ENCODE assay signal across 9 mouse cellular contexts in genomic region chr9:74863655-74864443, GRCm38 (mm10). TPM values are rescaled to one million over a fixed set of nuclear protein-coding genes. Genes with fewer than 3 reads are reported as not detected.
A peak's percentile ranks its signal among the peaks of the same experiment; 100 is the strongest.
DNase-seq lines count a peak whose midpoint lies in the region; ATAC-seq and TF ChIP-seq lines count a peak whose summit lies in the region.
"Had no signal": no experiment of that assay in that cellular context is flagged by ENCODE, and none has a peak within 500 bp of the region (broad histone marks: within the 10 kb centered on the region; RNA-seq: fewer than 3 reads in every experiment).

No protein-coding gene starts in this region.

- H3K4me2 ChIP-seq in heart, embryonic 13.5 days = peak overlapping the region; percentile 96
- peak overlapping the region; percentile 13; the same call in 1 of the 2 replicates for H3K4me2 ChIP-seq in embryonic facial prominence, embryonic 11.5 days (ENCODE audit: low read depth, low read length)
- peak overlapping the region; percentile 94 for H3K4me2 ChIP-seq in intestine, embryonic 14.5 days (ENCODE audit: low read length)
- H3K4me2 ChIP-seq in midbrain, embryonic 16.5 days (ENCODE audit: low read length) = peak overlapping the region; percentile 93

- peak overlapping the region; percentile 61 for H3K4me3 ChIP-seq in heart, embryonic 13.5 days
- H3K4me3 ChIP-seq in embryonic facial prominence, embryonic 11.5 days (ENCODE audit: low read depth, low read length) = peak overlapping the region; percentile 37
- peak overlapping the region; percentile 48 for H3K4me3 ChIP-seq in intestine, embryonic 14.5 days (ENCODE audit: low read depth, low read length)
- H3K4me3 ChIP-seq in midbrain, embryonic 16.5 days (ENCODE audit: low read depth, low read length) = peak overlapping the region; percentile 51
- H3K4me3 ChIP-seq in thymus, adult 2 months (ENCODE audit: control insufficient read depth, insufficient read depth, low read length) = no peak overlapping the region

- no peaks in the 10 kb centered on the region for H3K9me3 ChIP-seq in heart, embryonic 13.5 days
- H3K9me3 ChIP-seq in embryonic facial prominence, embryonic 11.5 days (replicated peaks; ENCODE audit: control insufficient read depth, low read length) = no peaks in the 10 kb centered on the region
- H3K9me3 ChIP-seq in intestine, embryonic 14.5 days (ENCODE audit: control insufficient read depth, low read length) = no peaks in the 10 kb centered on the region
- H3K9me3 ChIP-seq in midbrain, embryonic 16.5 days (replicated peaks; ENCODE audit: control insufficient read depth, low read length, poor library complexity, severe bottlenecking) = no peaks in the 10 kb centered on the region

- no peak for TF ChIP-seq CTCF in thymus, adult 2 months (IDR thresholded peaks at IDR 0.05; ENCODE audit: borderline replicate concordance, control insufficient read depth, extremely low read depth, insufficient read depth, low read length, poor library complexity)

- no peak for TF ChIP-seq POLR2A in thymus, adult 2 months (IDR thresholded peaks at IDR 0.05; ENCODE audit: control insufficient read depth, extremely low read depth, insufficient read depth, low read length, poor library complexity)

- 1% methylated on average over 32 of the region's 36 CpGs for WGBS in heart, embryonic 13.5 days
- WGBS in embryonic facial prominence, embryonic 11.5 days = 1% methylated on average over 36 of the region's 36 CpGs
- 3% methylated on average over 36 of the region's 36 CpGs for WGBS in intestine, embryonic 14.5 days
- under 1% methylated on average over 36 of the region's 36 CpGs for WGBS in midbrain, embryonic 16.5 days
- 8% methylated on average over 36 of the region's 36 CpGs for WGBS in thymus, adult 2 months

- ATAC-seq in heart, embryonic 13.5 days (ENCODE audit: extremely low read depth, insufficient number of reproducible peaks, low FRiP score, low TSS enrichment) = no peak
- ATAC-seq in embryonic facial prominence, embryonic 11.5 days (replicated peaks; ENCODE audit: insufficient number of reproducible peaks, low FRiP score, low TSS enrichment, low read depth) = no peak
- no peak for ATAC-seq in intestine, embryonic 14.5 days (replicated peaks; ENCODE audit: low FRiP score, low TSS enrichment, low read depth)
- no peak for ATAC-seq in midbrain, embryonic 16.5 days

- intact Hi-C loops in heart, postnatal 14 days (cut with DNase I) = no loop called here
- intact Hi-C loops in left cerebral cortex, postnatal 25 days (cut with DNase I) = loop anchor here (2.0 kb wide), 1 partner anchor 13 kb away; no protein-coding TSS in a partner anchor

- DNase-seq in heart, postnatal 14 days = no peak
- DNase-seq in embryonic facial prominence, embryonic 11.5 days (ENCODE audit: low spot score) = no peak
- DNase-seq in intestine, embryonic 14.5 days (ENCODE audit: low spot score) = peak; percentile 69
- no peak for DNase-seq in right cerebral cortex, postnatal 25 days
- DNase-seq in left cerebral cortex, postnatal 25 days (ENCODE audit: low spot score in 2 of 2) = no peak
- DNase-seq in thymus, adult 2 months = no peak
- DNase-seq: adrenal gland, postnatal 10 days had no signal

- no peak overlapping the region for H3K9ac ChIP-seq in heart, embryonic 13.5 days
- no peak overlapping the region for H3K9ac ChIP-seq in embryonic facial prominence, embryonic 11.5 days (replicated peaks; ENCODE audit: low read length)
- no peak overlapping the region for H3K9ac ChIP-seq in intestine, embryonic 14.5 days (ENCODE audit: low read length)
- H3K9ac ChIP-seq in midbrain, embryonic 16.5 days (ENCODE audit: low read depth, low read length) = peak overlapping the region; percentile 68

- H3K27me3 ChIP-seq in heart, embryonic 13.5 days (replicated peaks) = peaks cover 100% of the 10 kb centered on the region
- H3K27me3 ChIP-seq in embryonic facial prominence, embryonic 11.5 days (ENCODE audit: control insufficient read depth, insufficient read depth, low read length) = peaks cover 90% of the 10 kb centered on the region
- H3K27me3 ChIP-seq in intestine, embryonic 14.5 days (replicated peaks; ENCODE audit: control insufficient read depth, insufficient read depth, low read length) = peaks cover 99% of the 10 kb centered on the region
- peaks cover 36% of the 10 kb centered on the region for H3K27me3 ChIP-seq in midbrain, embryonic 16.5 days (ENCODE audit: control insufficient read depth, insufficient read depth, low read depth, low read length)
- peaks cover 30% of the 10 kb centered on the region for H3K27me3 ChIP-seq in thymus, adult 2 months (ENCODE audit: control insufficient read depth, insufficient read depth, low read length)

- no peaks in the 10 kb centered on the region for H3K36me3 ChIP-seq in heart, embryonic 13.5 days
- no peaks in the 10 kb centered on the region for H3K36me3 ChIP-seq in embryonic facial prominence, embryonic 11.5 days (replicated peaks; ENCODE audit: control insufficient read depth, insufficient read depth, low read depth, low read length)
- H3K36me3 ChIP-seq in intestine, embryonic 14.5 days (ENCODE audit: control insufficient read depth, insufficient read depth, low read length) = no peaks in the 10 kb centered on the region
- H3K36me3 ChIP-seq in midbrain, embryonic 16.5 days (ENCODE audit: control insufficient read depth, insufficient read depth, low read length) = no peaks in the 10 kb centered on the region
- no peaks in the 10 kb centered on the region for H3K36me3 ChIP-seq in thymus, adult 2 months (ENCODE audit: control insufficient read depth, insufficient read depth, low read length)

- H3K4me1 ChIP-seq in heart, embryonic 13.5 days = peaks cover 34% of the 10 kb centered on the region
- peaks cover 5% of the 10 kb centered on the region for H3K4me1 ChIP-seq in embryonic facial prominence, embryonic 11.5 days (ENCODE audit: control insufficient read depth, insufficient read depth, low read length)
- peaks cover 11% of the 10 kb centered on the region for H3K4me1 ChIP-seq in intestine, embryonic 14.5 days (replicated peaks; ENCODE audit: control insufficient read depth, insufficient read depth, low read length)
- H3K4me1 ChIP-seq in midbrain, embryonic 16.5 days (ENCODE audit: control insufficient read depth, insufficient read depth, low read length) = peaks cover 36% of the 10 kb centered on the region
- H3K4me1 ChIP-seq in thymus, adult 2 months (replicated peaks; ENCODE audit: control insufficient read depth, insufficient read depth, low read length) = no peaks in the 10 kb centered on the region; the same call in 1 of the 2 replicates

- H3K27ac ChIP-seq in heart, embryonic 13.5 days (replicated peaks) = no peak overlapping the region
- H3K27ac ChIP-seq in embryonic facial prominence, embryonic 11.5 days (replicated peaks; ENCODE audit: low read depth, low read length) = no peak overlapping the region
- H3K27ac ChIP-seq in intestine, embryonic 14.5 days (ENCODE audit: low read depth) = no peak overlapping the region
- H3K27ac ChIP-seq in midbrain, embryonic 16.5 days (ENCODE audit: low read length) = peak overlapping the region; percentile 79
- H3K27ac ChIP-seq in thymus, adult 2 months (ENCODE audit: control insufficient read depth, insufficient read depth, low read length) = no peak overlapping the region

RNA-seq across cellular contexts. Expression of gene Onecut1, which starts 2.1 kb away (rescaled TPM):
- 0.08 and 0.11 TPM in 2 replicates for polyA plus RNA-seq in heart, embryonic 13.5 days (2015; fragmentation: Nextera tagmentation; extraction: Ambion mirVana)
- not detected for total RNA-seq in heart, postnatal 14 days (2021)
- 0.81 and 1.6 TPM in 2 replicates for polyA plus RNA-seq in embryonic facial prominence, embryonic 11.5 days (2014; fragmentation: Nextera tagmentation; extraction: Ambion mirVana)
- 0.47 and 2.0 TPM in 2 replicates for polyA plus RNA-seq in intestine, embryonic 14.5 days (2014; fragmentation: Nextera tagmentation; extraction: Ambion mirVana)
- polyA plus RNA-seq in midbrain, embryonic 16.5 days (2015; fragmentation: Nextera tagmentation; extraction: Ambion mirVana) = 5.8 and 6.1 TPM in 2 replicates
- total RNA-seq in left cerebral cortex, postnatal 25 days (2021) = under 1 TPM; 0.14 to 0.27 TPM
- 0.03 and 0.05 TPM in 2 replicates for polyA plus RNA-seq in thymus, adult 2 months (2012; rRNA removed)

Comparison
In these comparisons a context has a peak if more than half of its experiments do, and no peak if none do; other contexts are left out.
1. H3K4me2 ChIP-seq: peak in every context shown above with its lines; median percentile 96 in heart, embryonic 13.5 days; 94 in intestine, embryonic 14.5 days; 93 in midbrain, embryonic 16.5 days; 13 in embryonic facial prominence, embryonic 11.5 days.